Mouse (Mus musculus): ENCODE data around the gene Itih5. TPM values are rescaled to one million over a fixed set of nuclear protein-coding genes. Genes with fewer than 3 reads are reported as not detected.

Gene Itih5
- total RNA-seq, 4 experiments from 2014 or later, result 6.1 to 11.7 (median 7.3) TPM

Other genes with a start within 250 kb of the Itih5 start
- gene Taf3, start 105.0 kb upstream of the Itih5 start, total RNA-seq (2022), result 10 to 100 TPM in 2 of 4 experiments, 1 to 10 TPM in 2; 8.3 to 12.1 (median 10.0) TPM
- gene Atp5c1, start 73.1 kb upstream of the Itih5 start, total RNA-seq (2022), result 100 to 1,000 TPM; 674 to 779 (median 730) TPM
- gene Kin, start 73.0 kb upstream of the Itih5 start, total RNA-seq (2022), result 1 to 10 TPM; 4.8 to 5.2 (median 4.9) TPM
- gene Itih2, start 22.2 kb upstream of the Itih5 start, total RNA-seq (2022), result under 1 TPM in 2 of 4 experiments, not detected in 2; 0.27 to 0.56 TPM
- gene Sfmbt2, start 216.9 kb downstream of the Itih5 start, total RNA-seq (2022), result under 1 TPM in 2 of 4 experiments, not detected in 2; 0.08 to 0.20 TPM

Data from gastrocnemius, adult 8-10 months (tissue).